Mouse (Mus musculus) ovary, postnatal 10 days (tissue): ENCODE data around the gene Dhfr.
"Not testable (repeated sequence)": the region's sequence is repeated elsewhere in the genome, so short reads cannot be mapped to it uniquely, and the experiment has no call there.

Source experiments
- DNase-seq: peaks from one replicate; pipeline ENCODE4 v3.0.0; 2022; ENCODE audit warnings: low spot score

The Dhfr gene

DNA sequence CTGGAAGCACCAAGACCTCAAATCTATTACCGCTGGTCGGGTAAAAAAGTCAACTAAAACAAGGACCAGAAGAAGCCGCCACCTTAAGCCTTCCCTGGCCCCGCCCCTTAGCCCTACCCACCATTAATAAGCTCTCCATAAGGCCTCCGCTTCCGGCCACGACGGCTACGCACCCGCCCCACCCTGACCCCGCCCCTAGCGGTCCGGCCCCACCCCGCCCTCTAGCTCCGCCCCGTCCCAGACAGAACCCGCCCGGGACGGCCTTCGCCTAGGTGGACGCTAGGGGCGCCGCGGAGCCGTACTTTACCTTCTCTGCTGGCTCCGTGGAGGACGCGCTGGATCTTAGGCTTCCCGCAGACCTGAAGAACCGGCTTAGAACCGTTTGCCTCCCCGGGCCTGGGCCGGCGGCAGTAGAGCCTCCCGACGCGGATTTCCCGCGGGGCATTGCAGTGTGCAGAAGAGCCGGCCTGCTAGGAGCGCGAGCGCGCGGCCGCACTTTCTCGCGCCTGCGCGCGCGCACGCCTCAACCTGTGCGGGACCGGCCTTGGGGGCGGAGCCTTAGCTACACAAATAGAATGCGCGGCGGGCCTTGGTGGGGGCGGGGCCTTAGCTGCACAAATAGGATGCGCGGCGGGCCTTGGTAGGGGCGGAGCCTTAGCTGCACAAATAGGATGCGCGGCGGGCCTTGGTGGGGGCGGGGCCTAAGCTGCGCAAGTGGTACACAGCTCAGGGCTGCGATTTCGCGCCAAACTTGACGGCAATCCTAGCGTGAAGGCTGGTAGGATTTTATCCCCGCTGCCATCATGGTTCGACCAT is at the start of gene Dhfr, which contains the start of gene Msh3:
Gene Dhfr (plus strand): TSS at position 271 of the 816 bp plus-strand sequence.
Gene Msh3 (minus strand): TSS at position 548 of the 816 bp plus-strand sequence.
- peak; percentile 95 for DNase-seq

DNA sequence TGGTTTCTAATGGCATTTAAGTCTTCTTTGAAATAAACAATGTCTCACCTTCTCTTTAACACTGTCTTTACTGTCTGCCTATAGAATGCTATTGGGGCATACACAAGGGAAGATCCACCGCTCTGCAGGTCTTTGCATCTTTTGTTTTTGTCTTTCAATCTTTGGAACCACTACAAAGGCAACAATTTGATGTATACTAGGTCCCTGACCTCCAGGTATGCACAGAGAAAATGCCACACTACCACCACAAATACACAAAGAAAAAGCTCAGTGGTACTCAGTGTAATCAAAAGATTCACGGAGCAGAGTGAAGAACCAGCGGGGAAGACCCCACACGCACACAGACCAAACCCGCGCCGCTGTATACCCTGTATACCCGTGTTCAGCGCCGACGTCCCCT is 48.8 kb upstream of the Dhfr start, which contains the start of gene Gm20379:
Gene Gm20379 (plus strand): TSS at position 301 of the 400 bp plus-strand sequence.
- DNase-seq: no peak

DNA sequence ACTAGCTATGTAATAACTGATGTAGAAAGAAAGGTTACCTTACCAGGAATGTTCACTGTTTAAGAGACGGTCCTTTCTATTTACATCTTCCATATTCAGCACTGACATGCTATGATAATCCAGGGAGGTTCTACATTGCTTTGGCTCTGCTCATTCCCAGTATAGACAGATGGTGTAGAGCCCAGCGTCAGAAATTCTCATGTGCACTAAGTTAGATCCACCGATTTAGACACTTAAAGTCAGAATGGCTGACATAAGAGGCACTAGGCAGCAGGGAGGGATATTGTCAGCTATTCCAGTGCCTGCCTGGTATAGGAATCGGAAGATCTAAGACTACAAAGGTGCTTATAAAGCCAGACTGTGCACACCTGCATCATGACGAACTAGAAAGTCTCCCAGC is 39.9 kb upstream of the Dhfr start:
- DNase-seq: no peak

DNA sequence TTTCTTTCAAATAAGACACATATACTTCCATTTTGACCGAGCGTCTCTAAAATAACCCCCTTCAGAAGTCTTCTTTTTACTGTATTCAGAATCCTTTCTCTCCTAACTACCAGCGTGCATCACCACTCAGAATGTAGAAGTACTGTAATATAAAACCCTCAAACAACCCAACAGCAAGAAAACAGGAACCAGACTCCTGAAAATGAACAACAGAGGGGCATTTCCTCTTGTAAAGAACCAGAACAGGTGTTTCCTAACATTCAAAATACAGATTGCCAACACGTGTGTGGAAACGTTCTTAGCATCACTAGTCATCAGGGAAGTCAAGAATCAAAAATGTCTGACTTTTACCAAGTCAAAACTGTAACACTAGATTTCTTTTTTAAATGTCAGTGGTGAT is 33.8 kb upstream of the Dhfr start:
- no peak for DNase-seq

- no peak for DNase-seq
Measured at GRCm38 (mm10) chr13:92326030-92326429, 28.5 kb upstream of the Dhfr start.

GRCm38 (mm10) chr13:92328000-92328399 is 26.5 kb upstream of the Dhfr start:
- DNase-seq: no peak

- DNase-seq: no peak
Measured at GRCm38 (mm10) chr13:92330621-92331020, 23.9 kb upstream of the Dhfr start.

DNA sequence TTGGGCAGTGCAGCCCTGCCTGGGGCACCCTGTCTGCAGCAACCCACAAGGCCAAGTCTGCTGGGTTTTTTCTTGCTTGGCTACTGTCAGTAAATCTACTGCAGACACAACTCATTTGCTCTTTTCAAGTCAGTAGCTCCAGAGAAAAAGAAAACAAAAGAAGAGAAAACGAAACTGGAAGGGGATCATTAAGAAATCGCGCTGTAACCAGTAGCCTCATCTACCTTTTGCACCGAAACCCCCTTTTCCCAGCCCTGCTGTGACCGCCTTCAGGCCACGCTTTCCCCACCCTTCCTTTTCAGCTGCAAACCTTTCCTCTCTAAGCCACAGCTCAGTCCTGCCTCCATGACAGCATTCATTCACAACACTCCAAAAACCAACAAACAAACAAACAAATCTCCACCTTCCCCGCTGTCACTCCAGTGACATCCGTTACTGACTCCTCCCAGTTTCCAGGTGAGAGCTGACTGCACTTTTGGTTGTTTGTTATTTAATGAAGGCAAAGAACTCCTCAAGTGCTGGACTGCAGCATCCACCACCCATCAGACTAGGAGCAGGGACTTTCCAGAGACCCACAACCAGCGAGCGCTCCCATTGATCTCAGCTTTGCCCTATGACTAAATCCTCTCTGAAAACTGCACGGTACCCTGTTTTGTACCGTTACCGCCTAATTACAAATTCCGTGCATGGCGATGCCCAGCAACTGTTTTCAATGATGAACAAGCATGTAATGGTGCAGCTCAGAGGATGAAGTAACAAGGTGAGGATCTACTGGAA is 22.2 kb upstream of the Dhfr start:
- no peak for DNase-seq

DNA sequence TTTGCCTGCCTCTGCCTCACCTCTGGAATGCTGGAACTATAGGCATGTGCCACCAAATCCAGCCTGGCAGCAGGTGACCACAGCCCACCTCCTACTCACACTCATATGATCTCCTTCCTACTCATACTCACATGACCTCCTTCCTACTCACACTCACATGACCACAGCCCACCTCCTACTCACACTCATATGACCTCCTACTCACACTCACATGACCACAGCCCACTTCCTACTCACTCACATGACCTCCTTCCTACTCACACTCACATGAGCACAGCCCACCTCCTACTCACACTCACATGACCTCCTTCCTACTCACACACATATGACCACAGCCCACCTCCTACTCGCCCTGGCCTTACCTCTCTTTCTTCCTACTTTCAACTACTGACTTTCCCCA is 17.7 kb upstream of the Dhfr start:
- DNase-seq: no peak

- DNase-seq: no peak
Measured at GRCm38 (mm10) chr13:92337773-92338462, 16.6 kb upstream of the Dhfr start.

DNA sequence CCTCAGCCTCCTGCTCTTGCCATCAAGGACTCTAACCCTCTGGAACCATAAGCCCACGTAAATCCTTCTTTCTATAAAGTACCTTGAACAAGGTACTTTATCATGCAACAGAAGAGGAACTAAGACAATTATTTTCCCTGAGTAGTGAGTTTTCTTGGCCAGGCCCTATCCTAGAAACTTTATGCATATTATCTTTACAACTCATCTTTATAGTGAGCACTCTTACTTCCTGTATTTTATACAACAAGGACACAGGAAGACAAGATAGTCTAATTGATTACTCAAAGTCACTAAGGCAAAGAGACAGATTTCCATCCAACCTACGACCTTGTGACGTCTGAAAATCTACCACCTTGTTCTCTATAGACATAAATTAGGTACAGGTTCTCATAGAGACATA is 14.7 kb upstream of the Dhfr start:
- DNase-seq: no peak

GRCm38 (mm10) chr13:92344033-92344432 is 10.5 kb upstream of the Dhfr start:
- no peak for DNase-seq

GRCm38 (mm10) chr13:92346338-92346737 is 8.2 kb upstream of the Dhfr start:
- no peak for DNase-seq

- no peak for DNase-seq
Measured at GRCm38 (mm10) chr13:92351100-92351499, 3.4 kb upstream of the Dhfr start.

- no peak for DNase-seq
Measured at GRCm38 (mm10) chr13:92353956-92354355, 570 bp upstream of the Dhfr start.

DNA sequence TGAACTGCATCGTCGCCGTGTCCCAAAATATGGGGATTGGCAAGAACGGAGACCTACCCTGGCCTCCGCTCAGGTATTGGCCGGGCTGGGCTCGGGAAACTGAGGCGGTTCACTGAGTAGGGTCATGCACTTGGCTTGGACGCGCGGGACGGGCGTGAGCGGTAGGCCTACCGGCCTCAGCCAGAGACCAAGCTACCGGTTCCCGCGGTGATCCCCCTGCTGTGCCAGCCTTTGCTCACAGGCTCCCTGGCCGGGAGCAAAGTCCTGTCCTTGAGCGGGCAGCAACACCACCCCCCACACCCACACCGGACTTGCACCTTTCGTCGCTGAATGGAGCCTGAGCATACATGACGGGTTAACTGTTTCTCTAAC is 732 bp downstream of the Dhfr start:
- DNase-seq: no peak

DNA sequence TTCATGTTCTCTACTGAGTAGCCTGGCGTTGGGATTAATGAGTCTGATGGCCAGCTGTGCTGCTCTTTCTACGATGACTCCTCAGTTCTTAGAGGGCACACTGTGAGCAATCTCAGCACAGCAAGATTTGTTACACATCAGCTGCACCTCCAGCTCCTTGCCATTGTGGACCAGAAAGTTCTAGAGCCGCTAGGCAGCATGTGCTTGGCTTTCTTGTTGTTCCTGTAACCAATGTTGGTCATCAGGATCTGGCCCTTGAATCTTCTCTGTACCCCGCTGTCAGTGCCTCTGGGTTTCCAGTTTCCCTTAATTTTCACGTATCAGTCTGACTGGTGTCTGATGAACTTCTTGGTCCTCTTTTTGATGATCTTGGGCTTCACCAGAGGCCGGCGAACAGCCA is 1.9 kb downstream of the Dhfr start:
- no peak for DNase-seq

GRCm38 (mm10) chr13:92357644-92358043 is 3.1 kb downstream of the Dhfr start:
- no peak for DNase-seq

DNA sequence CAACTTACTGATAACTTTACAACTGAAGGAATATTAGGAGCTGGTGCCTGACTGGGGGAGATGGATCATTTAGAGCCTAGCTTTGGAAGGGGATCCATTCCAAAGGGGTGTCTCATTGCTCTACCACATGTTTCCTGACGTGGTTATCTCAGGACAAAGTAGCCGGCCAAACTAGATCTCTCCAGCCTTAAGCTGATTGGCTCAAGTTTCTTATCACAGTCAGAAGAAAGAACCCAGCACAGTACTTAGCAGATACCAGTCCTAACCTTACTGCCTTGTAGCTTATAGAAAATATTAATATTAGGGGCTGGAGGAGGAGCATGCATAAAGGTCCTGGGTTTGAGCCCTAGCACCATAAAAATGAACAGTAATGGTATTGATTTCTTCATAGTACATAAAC is 7.1 kb downstream of the Dhfr start:
- no peak for DNase-seq

DNA sequence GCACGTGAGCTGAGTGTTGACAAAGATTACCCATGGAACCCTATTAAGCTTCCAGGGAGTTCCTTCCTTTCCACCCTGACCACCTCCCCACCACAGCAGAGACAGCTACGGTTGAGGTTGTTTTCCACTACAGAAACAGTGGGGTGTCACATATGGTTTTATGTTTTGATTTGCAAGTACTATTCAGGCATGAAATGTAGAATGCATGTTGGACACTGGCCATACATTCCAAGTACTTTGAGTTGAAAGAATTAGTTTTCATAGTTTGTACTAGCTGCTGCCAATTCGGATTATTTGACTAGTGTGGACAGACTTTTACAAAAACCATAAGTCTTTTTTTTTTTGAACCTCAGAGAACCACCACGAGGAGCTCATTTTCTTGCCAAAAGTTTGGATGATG is 10.8 kb downstream of the Dhfr start:
- no peak for DNase-seq

GRCm38 (mm10) chr13:92370811-92371210 is 16.3 kb downstream of the Dhfr start:
- DNase-seq: no peak

GRCm38 (mm10) chr13:92371466-92371865 is 16.9 kb downstream of the Dhfr start:
- not testable (repeated sequence) for DNase-seq

DNA sequence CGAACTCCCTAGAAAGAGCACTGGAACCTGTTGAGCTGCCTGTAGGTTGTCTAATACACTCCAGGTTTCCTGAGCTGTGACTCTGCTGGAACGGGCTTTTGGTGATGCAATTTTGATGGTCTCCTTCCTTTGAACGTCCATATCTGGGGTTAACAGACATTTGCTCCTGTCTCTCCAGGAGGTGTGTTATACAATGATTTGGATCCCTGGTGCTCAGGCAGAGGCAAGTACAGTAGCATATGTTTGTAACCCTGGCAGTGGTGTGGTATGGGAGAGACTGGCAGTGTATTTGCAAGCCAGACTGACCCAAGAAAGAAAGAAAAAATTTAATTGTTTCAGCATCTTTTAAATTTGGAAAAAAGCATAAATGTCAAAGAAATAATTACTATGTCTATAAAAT is 32.8 kb downstream of the Dhfr start:
- no peak for DNase-seq
